Mouse (Mus musculus): Measurements from ENCODE around the gene Il5.

Gene Il5

GRCm38 (mm10) chr11:53720715-53721114 is at the start of gene Il5:
Gene Il5, plus strand, starts transcription at chr11:53720794.
- no peak for DNase-seq (ENCODE audit: low spot score in 2 of 2)

DNA sequence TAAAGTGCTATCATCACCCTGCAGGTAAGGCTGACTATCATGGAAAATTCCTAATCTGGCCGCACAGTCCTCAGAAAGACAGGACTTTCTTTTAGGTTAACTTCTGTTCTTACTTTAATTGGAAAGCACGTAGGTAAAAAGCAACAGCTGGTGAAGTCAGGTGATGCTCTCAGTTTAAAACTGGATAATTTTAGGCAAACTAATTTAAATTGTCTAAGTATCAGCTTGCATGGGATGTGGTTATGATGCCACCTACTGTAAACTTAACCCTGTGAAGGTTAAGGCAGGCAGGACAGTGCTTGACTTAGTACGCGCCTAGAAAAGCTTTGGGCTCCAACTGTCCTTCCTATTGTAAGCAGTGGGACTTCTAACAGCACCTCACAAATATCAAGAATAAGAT is 49.2 kb upstream of the Il5 start:
- no peak for DNase-seq (ENCODE audit: low spot score in 2 of 2)

DNA sequence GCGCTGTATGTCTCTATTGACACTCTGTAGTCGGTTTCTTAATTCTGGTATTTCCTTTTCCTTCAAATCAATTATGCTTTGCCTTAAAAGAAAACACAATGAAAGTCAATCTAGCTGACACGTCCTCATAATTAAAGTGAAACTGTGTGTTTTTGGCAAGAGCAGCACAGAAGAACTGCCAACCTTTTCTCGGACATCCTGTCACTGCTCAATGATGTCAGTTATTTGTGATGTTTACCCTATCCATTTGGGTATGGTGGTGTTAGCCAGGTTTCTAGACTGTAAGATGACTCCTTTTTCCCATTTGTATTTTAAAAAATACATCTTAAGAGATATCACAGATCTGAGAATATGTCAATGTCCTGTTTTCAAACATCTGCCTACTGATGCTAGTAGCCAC is 40.5 kb upstream of the Il5 start:
- no peak for DNase-seq (ENCODE audit: low spot score in 2 of 2)

- DNase-seq (ENCODE audit: low spot score in 2 of 2), result no peak
Observed at GRCm38 (mm10) chr11:53681686-53682085, 38.9 kb upstream of the Il5 start.

DNA sequence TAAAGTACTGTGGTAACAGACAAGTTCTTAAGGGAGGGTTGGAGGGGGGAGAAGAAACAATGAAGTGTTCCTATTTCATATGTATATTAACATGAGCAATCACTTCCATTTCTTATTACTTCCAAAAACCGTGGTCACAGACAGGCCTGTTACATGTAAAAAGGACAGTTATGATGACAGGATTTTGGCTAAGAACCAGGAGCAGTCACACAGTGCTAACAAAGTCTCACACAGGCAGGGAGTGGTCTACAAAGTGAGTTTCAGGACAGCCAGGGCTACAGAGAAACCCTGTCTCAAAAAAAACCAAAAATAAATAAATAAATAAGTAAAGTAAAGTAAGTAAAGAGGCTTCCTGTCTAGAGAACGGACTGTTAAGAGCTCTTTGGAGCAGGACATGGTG is 38.4 kb upstream of the Il5 start:
- DNase-seq (ENCODE audit: low spot score in 2 of 2), result no peak

DNA sequence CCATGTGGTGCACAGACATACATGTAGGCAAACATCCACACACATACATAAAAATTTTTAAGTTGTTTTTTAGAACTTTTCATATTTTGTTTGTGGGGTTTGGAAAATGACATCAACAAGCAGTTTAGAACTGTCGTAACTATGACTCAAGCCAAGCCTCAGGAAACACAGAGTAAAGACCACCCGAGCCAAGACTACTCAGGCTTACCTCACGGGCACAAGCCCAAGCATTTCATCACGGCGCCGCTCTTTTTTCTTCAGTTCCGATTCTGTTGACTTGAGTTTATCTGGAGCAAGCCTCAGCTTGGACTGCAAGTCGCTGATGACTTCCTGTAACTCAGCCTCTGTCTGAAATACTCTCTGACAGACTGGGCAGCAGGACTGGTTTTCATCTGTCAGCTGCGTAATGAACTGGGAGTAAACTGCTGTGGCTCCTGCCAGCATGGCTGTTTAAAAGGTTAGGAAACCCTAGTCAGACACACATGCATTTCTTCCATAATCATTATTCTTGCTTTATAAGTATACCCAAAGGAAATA is 37.5 kb upstream of the Il5 start:
- DNase-seq (ENCODE audit: low spot score in 2 of 2), result no peak

GRCm38 (mm10) chr11:53691979-53692378 is 28.6 kb upstream of the Il5 start:
- DNase-seq (ENCODE audit: low spot score in 2 of 2), result no peak

- no peak for DNase-seq (ENCODE audit: low spot score in 2 of 2)
Observed at GRCm38 (mm10) chr11:53698521-53698920, 22.1 kb upstream of the Il5 start.

DNA sequence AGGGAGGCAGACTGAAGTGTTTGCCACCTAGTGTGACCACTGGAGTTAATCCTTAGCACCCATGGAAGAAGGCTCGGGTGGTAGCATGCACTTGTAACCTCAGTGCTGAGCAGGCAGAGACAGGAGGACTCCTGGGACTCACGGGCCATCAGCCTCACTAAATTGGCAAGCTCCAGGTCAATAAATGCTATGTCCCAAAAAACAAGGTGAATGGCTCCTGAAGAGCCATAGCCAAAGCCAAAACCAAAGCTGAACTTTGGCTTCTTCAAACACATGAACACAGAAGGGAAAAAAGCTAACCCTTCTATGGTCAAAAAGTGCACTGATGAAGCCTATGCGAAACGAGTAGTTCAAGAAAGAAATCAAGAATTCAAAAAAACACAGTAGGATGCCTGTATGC is 21.2 kb upstream of the Il5 start:
- no peak for DNase-seq (ENCODE audit: low spot score in 2 of 2)

- DNase-seq (ENCODE audit: low spot score in 2 of 2), result no peak
Observed at GRCm38 (mm10) chr11:53706236-53706933, 14.2 kb upstream of the Il5 start.

- peak; percentile 82 to 87 for DNase-seq (ENCODE audit: low spot score in 2 of 2)
Observed at GRCm38 (mm10) chr11:53706934-53707717, 13.5 kb upstream of the Il5 start, which contains the start of gene Rad50. Gene Rad50, minus strand, starts transcription at chr11:53707319.

DNA sequence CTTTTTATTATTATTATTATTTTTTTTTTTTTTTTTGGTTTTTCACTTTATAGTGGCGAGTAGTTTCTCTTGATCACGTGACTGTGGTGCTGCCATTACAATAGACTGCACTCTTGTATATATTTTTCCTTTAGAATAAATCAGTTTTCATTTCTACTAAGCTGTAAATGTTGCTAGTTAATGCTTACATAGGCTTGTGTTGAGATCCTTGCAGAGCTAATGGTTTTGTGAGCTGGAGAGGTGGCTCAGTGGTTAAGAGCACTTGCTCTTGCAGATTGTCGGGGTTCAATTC is 12.9 kb upstream of the Il5 start:
- no peak for DNase-seq (ENCODE audit: low spot score in 2 of 2)

GRCm38 (mm10) chr11:53719701-53720100 is 893 bp upstream of the Il5 start:
- DNase-seq (ENCODE audit: low spot score in 2 of 2), result no peak

- no peak for DNase-seq (ENCODE audit: low spot score in 2 of 2)
Observed at GRCm38 (mm10) chr11:53731457-53731856, 10.9 kb downstream of the Il5 start.

DNA sequence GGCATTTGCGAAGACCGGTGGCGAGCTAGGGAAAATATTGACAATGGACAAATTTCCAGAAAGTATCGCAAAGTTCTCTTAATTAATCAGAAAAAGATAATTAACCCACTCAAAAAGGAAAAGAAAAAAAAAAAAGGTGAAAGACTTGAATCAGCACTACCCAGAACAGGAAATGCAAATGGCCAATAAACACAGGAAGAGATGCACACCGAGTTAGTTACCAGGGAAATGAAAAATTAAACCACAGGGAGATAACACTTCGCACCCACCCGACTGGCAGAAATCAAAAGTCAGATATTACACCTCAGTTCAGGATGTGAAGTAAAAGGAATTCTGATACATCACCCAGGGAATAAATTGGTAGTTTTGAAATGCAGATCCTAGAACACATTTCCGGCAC is 11.7 kb downstream of the Il5 start:
- DNase-seq (ENCODE audit: low spot score in 2 of 2), result no peak

DNA sequence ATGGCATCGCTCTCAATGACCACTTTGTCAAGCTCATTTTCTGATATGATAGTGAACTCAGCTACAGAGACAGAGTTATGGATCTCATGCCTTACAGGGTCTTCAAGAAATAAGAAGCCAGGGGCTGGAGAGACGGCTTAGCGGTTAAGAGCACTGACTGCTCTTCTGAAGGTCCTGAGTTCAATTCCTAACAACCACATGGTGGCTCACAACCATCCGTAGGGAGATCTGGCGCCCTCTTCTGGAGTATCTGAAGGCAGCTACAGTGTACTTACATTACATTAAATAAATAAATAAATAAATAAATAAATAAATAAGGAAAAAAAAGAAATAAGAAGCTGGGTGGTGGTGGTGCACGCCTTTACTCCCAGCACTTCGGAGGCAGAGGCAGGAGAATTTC is 13.2 kb downstream of the Il5 start:
- DNase-seq (ENCODE audit: low spot score in 2 of 2), result no peak

DNA sequence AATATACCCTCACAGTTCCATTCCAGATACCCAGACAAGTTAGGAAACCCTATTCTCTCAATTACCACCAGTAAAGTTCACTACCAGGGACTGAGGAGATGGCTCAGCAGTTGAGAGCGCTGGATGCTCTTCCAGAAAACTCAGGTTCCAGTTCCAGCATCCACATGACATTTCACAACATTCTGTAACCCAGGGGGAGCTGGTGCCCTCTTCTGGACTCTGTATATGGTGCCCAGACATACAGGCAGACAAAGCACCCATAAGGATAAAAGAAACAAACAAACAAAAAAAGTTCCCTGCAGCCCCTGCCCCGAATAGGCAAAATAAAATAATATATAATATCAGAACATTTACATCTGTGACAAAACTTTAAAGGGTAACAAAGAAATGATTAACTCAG is 13.8 kb downstream of the Il5 start:
- no peak for DNase-seq (ENCODE audit: low spot score in 2 of 2)

DNA sequence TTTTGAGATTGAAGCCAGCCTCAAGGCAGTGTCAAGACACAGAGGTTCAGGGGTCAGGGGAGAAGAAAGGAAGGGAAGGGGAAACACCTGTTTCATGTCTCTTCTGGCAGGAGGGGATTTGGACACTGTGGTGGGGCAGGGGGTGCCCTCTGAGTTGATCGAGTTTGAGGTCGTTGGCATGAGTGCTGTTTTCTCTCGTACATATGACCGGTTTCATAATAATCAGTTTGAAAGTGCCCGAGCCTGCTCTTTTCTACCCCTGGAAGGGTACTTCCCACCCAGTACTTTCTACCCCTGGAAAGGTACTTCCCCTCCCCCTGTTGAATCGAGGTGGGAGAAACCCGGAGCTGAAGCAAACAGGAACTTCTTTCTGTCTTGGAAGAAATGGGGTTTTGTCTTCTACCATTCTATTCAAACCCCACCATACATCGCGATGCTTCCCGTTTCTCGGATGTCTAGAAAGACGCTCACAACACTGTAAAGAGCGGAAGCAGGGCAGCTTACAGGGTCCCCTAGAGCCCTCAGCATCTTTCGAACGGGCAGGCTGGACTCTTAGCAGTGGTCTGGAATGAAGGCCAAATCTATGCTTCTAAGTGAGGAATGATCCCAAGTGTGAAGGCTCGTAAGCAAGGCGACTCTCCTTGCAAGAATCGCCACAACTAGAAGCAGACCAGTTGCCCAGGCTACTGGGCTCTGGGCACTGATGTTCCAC is 14.5 kb downstream of the Il5 start:
- no peak for DNase-seq (ENCODE audit: low spot score in 2 of 2)

- peak; percentile 61 to 69 for DNase-seq (ENCODE audit: low spot score in 2 of 2)
Observed at GRCm38 (mm10) chr11:53735682-53736245, 15.2 kb downstream of the Il5 start.

GRCm38 (mm10) chr11:53736771-53737572 is 16.4 kb downstream of the Il5 start:
- peak; percentile 58 to 76 for DNase-seq (ENCODE audit: low spot score in 2 of 2)

- peak; percentile 50 to 66 for DNase-seq (ENCODE audit: low spot score in 2 of 2)
Observed at GRCm38 (mm10) chr11:53737573-53737946, 17.0 kb downstream of the Il5 start.

Measured in natural killer cell, adult 2 months (primary cell).